Mouse (Mus musculus): ENCODE data around the gene Cd69. TPM values are rescaled to one million over a fixed set of nuclear protein-coding genes. Genes with fewer than 3 reads are reported as not detected.
A peak's percentile ranks its signal among the peaks of the same experiment; 100 is the strongest.

The Cd69 gene
- total and polyA plus RNA-seq, 3 experiments, result not detected

DNA sequence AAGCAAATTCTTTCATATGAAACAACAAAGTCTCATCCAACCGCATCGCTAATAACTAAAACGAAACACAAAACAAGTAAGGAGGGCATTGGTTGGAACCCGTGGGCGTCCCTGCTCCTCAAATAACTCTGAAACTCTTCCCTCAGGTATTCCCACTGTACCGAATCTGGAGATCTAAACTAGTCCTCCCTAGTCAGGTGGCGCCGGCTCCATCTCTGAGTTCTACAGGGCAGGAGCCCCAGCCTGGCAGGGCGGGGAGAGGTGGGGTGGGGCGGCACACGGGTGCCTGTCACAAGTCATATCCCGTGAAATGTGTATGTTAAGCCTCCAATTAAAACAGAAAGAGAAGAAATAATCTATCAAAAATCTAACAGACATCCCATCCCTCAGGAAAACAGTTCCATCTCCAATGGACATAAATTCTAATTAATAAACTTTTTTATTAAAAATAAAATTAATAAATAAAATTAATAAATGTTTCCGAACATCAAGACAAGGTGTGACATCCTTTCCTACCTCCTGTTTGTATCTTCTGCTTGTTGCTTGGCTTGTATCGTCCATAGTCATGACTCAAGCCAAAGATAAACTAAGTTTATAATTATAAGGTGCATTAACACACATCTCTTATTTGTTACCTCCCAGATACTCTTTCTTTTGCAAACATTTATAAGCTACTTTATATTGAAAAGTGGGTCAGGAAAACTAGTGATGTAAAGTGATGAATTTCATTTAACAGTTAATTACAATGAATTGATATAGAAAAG, 36.8 kb downstream of the Cd69 start (continued):
- no peak for TF ChIP-seq E2F4 (IDR thresholded peaks at IDR 0.05; ENCODE audit: borderline replicate concordance, low read depth, low read length)
- no peak for TF ChIP-seq POLR2AphosphoS5 (IDR thresholded peaks at IDR 0.05; ENCODE audit: borderline replicate concordance, low read depth, low read length)
- TF ChIP-seq POLR2AphosphoS2 (IDR thresholded peaks at IDR 0.05; ENCODE audit: low read length), result no peak

- Histone ChIP-seq H3K36me3 (ENCODE audit: control insufficient read depth in 1 of 2, insufficient read depth in 2 of 2, low read length in 2 of 2) (peaks cover 0 to 31% of the 10 kb centered on the region in 2 experiments; a peak in 2 of 4 replicates), H3K27me3 (ENCODE audit: control insufficient read depth in 1 of 2, insufficient read depth in 2 of 2, low read length in 2 of 2) (no peaks in the 10 kb centered on the region), H3K27ac (ENCODE audit: control insufficient read depth, low read depth, low read length) (peak overlapping the region; percentile 74), H3K79me2 (ENCODE audit: control insufficient read depth, insufficient read depth, low read length, poor library complexity) (peaks cover 5% of the 10 kb centered on the region), H3K9me3 (replicated peaks; ENCODE audit: insufficient read depth, low read length) (no peaks in the 10 kb centered on the region), H3K9ac (ENCODE audit: control insufficient read depth, low read depth, low read length, poor library complexity, severe bottlenecking) (peak overlapping the region; percentile 75), H3K4me1 (ENCODE audit: control insufficient read depth in 1 of 2, insufficient read depth in 2 of 2, low read length in 2 of 2) (peaks cover 11 to 31% of the 10 kb centered on the region in 2 experiments), H3K4me3 (ENCODE audit: control insufficient read depth in 1 of 2, insufficient read depth in 1 of 2, low read depth in 2 of 2, low read length in 2 of 2) (peak overlapping the region; percentile 76 to 90)
- DNase-seq (ENCODE audit: low read depth, low spot score), result peak; percentile 91
- TF ChIP-seq NELFE (IDR thresholded peaks at IDR 0.05; ENCODE audit: low read depth, low read length) (no peak), ZKSCAN1 (IDR thresholded peaks at IDR 0.05; ENCODE audit: low read depth, low read length) (no peak), KAT2A (conservative IDR thresholded peaks at IDR 0.05; ENCODE audit: low read depth, low read length) (no peak), MEF2A (IDR thresholded peaks at IDR 0.05; ENCODE audit: extremely low read depth, insufficient replicate concordance, low read depth, low read length, poor library complexity, severe bottlenecking) (no peak), MYB (IDR thresholded peaks at IDR 0.05; ENCODE audit: low read depth, low read length) (no peak), TCF12 (IDR thresholded peaks at IDR 0.05; ENCODE audit: low read depth, low read length) (0 out of 2 replicates have a peak, but pooled peaks have one; percentile 20), MYC (IDR thresholded peaks at IDR 0.05; ENCODE audit: low read depth, low read length) (peak; percentile 68; the same call in 1 of the 2 replicates), CHD2 (IDR thresholded peaks at IDR 0.05; ENCODE audit: low read length) (no peak), NRF1 (IDR thresholded peaks at IDR 0.05; ENCODE audit: insufficient read depth, low read depth, low read length, poor library complexity, severe bottlenecking) (no peak), CTCF (IDR thresholded peaks at IDR 0.05 in 2 of 3, conservative IDR thresholded peaks at IDR 0.05 in 1 of 3; ENCODE audit: control insufficient read depth in 1 of 3, insufficient read depth in 1 of 3, low read depth in 2 of 3, low read length in 3 of 3, poor library complexity in 1 of 3, severe bottlenecking in 1 of 3) (peak; percentile 53 to 76 (median 64)), EP300 (IDR thresholded peaks at IDR 0.05; ENCODE audit: low read depth in 1 of 2, low read length in 2 of 2) (no peak; a peak in 1 of 4 replicates), USF1 (IDR thresholded peaks at IDR 0.05; ENCODE audit: low read depth, low read length) (no peak), POLR2AphosphoS5 (IDR thresholded peaks at IDR 0.05; ENCODE audit: borderline replicate concordance, low read depth, low read length) (no peak), MAZ (IDR thresholded peaks at IDR 0.05; ENCODE audit: low read depth, low read length) (peak; percentile 65), TAL1 (IDR thresholded peaks at IDR 0.05; ENCODE audit: low read length) (no peak), GABPA (IDR thresholded peaks at IDR 0.05; ENCODE audit: low read depth, low read length) (no peak), BHLHE40 (IDR thresholded peaks at IDR 0.05; ENCODE audit: borderline replicate concordance, low read depth, low read length) (no peak), ZNF384 (IDR thresholded peaks at IDR 0.05; ENCODE audit: low read depth, low read length) (no peak), MAFK (IDR thresholded peaks at IDR 0.05; ENCODE audit: borderline replicate concordance, low read depth, low read length) (no peak), ZC3H11A (IDR thresholded peaks at IDR 0.05; ENCODE audit: low read depth, low read length) (peak; percentile 87), POLR2A (IDR thresholded peaks at IDR 0.05; ENCODE audit: control insufficient read depth in 1 of 2, insufficient read depth in 1 of 2, low read depth in 1 of 2, low read length in 2 of 2, poor library complexity in 1 of 2) (peak in 1 of 2 experiments; percentile 56; a peak in 1 of 4 replicates), RAD21 (IDR thresholded peaks at IDR 0.05; ENCODE audit: low read depth, low read length) (peak; percentile 80), MAX (IDR thresholded peaks at IDR 0.05; ENCODE audit: low read length) (no peak), HCFC1 (IDR thresholded peaks at IDR 0.05; ENCODE audit: low read depth, low read length) (no peak), SIN3A (IDR thresholded peaks at IDR 0.05; ENCODE audit: low read length) (peak; percentile 81), USF2 (IDR thresholded peaks at IDR 0.05; ENCODE audit: borderline replicate concordance in 1 of 2, insufficient read depth in 1 of 2, low read depth in 1 of 2, low read length in 2 of 2) (no peak), ZMIZ1 (IDR thresholded peaks at IDR 0.05; ENCODE audit: low read depth, low read length) (no peak), ELF1 (IDR thresholded peaks at IDR 0.05; ENCODE audit: low read depth, low read length) (peak; percentile 5; the same call in 1 of the 2 replicates)
Measured at GRCm38 (mm10) chr6:129237350-129238274, 37.6 kb downstream of the Cd69 start.
